Comparison of ENCODE assay signal across 22 mouse cellular contexts in genomic region chr7:142388740-142389139, GRCm38 (mm10). TPM values are rescaled to one million over a fixed set of nuclear protein-coding genes. Genes with fewer than 3 reads are reported as not detected.
A peak's percentile ranks its signal among the peaks of the same experiment; 100 is the strongest.
DNase-seq lines count a peak whose midpoint lies in the region; ATAC-seq and TF ChIP-seq lines count a peak whose summit lies in the region.
"Had no signal": no experiment of that assay in that cellular context is flagged by ENCODE, and none has a peak within 500 bp of the region (broad histone marks: within the 10 kb centered on the region; RNA-seq: fewer than 3 reads in every experiment).

No protein-coding gene starts in this region.

- no peak overlapping the region for H3K9ac ChIP-seq in hindbrain, postnatal 0 days (replicated peaks; ENCODE audit: low read length)
- no peak overlapping the region for H3K9ac ChIP-seq in liver, embryonic 16.5 days (ENCODE audit: low read depth, low read length)
- H3K9ac ChIP-seq: forebrain, embryonic 15.5 days; heart, embryonic 12.5 days had no signal

- H3K4me2 ChIP-seq in hindbrain, postnatal 0 days (ENCODE audit: low read depth, low read length), result no peak overlapping the region
- H3K4me2 ChIP-seq in liver, embryonic 16.5 days (ENCODE audit: low read depth, low read length), result no peak overlapping the region

- H3K4me3 ChIP-seq in hindbrain, embryonic 10.5 days, result no peak overlapping the region
- no peak overlapping the region for H3K4me3 ChIP-seq in hindbrain, postnatal 0 days (ENCODE audit: low read length)
- H3K4me3 ChIP-seq in embryonic facial prominence, embryonic 10.5 days, result no peak overlapping the region
- no peak overlapping the region for H3K4me3 ChIP-seq in liver, embryonic 16.5 days (ENCODE audit: low read depth, low read length)

- no peak for TF ChIP-seq CTCF in hindbrain, postnatal 0 days (IDR thresholded peaks at IDR 0.05; ENCODE audit: low read depth)

- WGBS in hindbrain, embryonic 10.5 days, result 91% methylated on average over 2 of the region's 2 CpGs
- 98% methylated on average over 2 of the region's 2 CpGs for WGBS in hindbrain, postnatal 0 days
- 93% methylated on average over 2 of the region's 2 CpGs for WGBS in embryonic facial prominence, embryonic 10.5 days
- 89% methylated on average over 2 of the region's 2 CpGs for WGBS in liver, embryonic 16.5 days (ENCODE audit: insufficient replicate concordance)

- no peaks in the 10 kb centered on the region for H3K9me3 ChIP-seq in hindbrain, embryonic 10.5 days
- no peaks in the 10 kb centered on the region for H3K9me3 ChIP-seq in hindbrain, postnatal 0 days (ENCODE audit: low read length)
- no peaks in the 10 kb centered on the region for H3K9me3 ChIP-seq in embryonic facial prominence, embryonic 10.5 days
- H3K9me3 ChIP-seq in liver, embryonic 16.5 days (replicated peaks; ENCODE audit: control insufficient read depth, low read length), result no peaks in the 10 kb centered on the region
- H3K9me3 ChIP-seq: forebrain, embryonic 15.5 days; heart, embryonic 12.5 days had no signal

- H3K27ac ChIP-seq in hindbrain, embryonic 10.5 days, result peak overlapping the region; percentile 92; the same call in 1 of the 2 replicates
- no peak overlapping the region for H3K27ac ChIP-seq in hindbrain, postnatal 0 days
- peak overlapping the region; percentile 88; the same call in 1 of the 2 replicates for H3K27ac ChIP-seq in embryonic facial prominence, embryonic 10.5 days (replicated peaks)
- H3K27ac ChIP-seq in liver, embryonic 16.5 days (ENCODE audit: low read length), result peak overlapping the region; percentile 71; the same call in 1 of the 2 replicates

- no peak for ATAC-seq in hindbrain, postnatal 0 days
- no peak for ATAC-seq in liver, embryonic 16.5 days (ENCODE audit: low read depth)

- H3K36me3 ChIP-seq in hindbrain, embryonic 10.5 days, result peaks cover 19% of the 10 kb centered on the region
- peaks cover 14% of the 10 kb centered on the region for H3K36me3 ChIP-seq in hindbrain, postnatal 0 days (ENCODE audit: insufficient read depth, low read length)
- peaks cover 23% of the 10 kb centered on the region for H3K36me3 ChIP-seq in embryonic facial prominence, embryonic 10.5 days (replicated peaks)
- peaks cover 18% of the 10 kb centered on the region for H3K36me3 ChIP-seq in liver, embryonic 16.5 days (ENCODE audit: control insufficient read depth, insufficient read depth)

- peaks cover 31% of the 10 kb centered on the region for H3K4me1 ChIP-seq in hindbrain, embryonic 10.5 days (replicated peaks)
- H3K4me1 ChIP-seq in hindbrain, postnatal 0 days (ENCODE audit: insufficient read depth, low read length), result peaks cover 16% of the 10 kb centered on the region
- H3K4me1 ChIP-seq in embryonic facial prominence, embryonic 10.5 days, result peaks cover 31% of the 10 kb centered on the region
- H3K4me1 ChIP-seq in liver, embryonic 16.5 days (ENCODE audit: control insufficient read depth, low read depth, low read length), result peaks cover 61% of the 10 kb centered on the region

- peak; percentile 39 for DNase-seq in cerebellum, adult 9-11 months
- DNase-seq in cerebellum, postnatal 25 days, result no peak
- no peak for DNase-seq in hindbrain, embryonic 10.5 days (ENCODE audit: low spot score)
- DNase-seq in hindbrain, postnatal 0 days (ENCODE audit: low spot score), result no peak
- DNase-seq in embryonic facial prominence, embryonic 10.5 days (ENCODE audit: low spot score), result no peak
- DNase-seq in kidney, postnatal 4 days, result no peak
- no peak for DNase-seq in frontal cortex, postnatal 25 days (ENCODE audit: low spot score in 2 of 2)
- DNase-seq: cerebellum, adult 11 months; kidney, adult 11 months; lung, adult 2 months; spleen, adult 18-20 months; thymus, postnatal 36 days had no signal

- H3K27me3 ChIP-seq in hindbrain, embryonic 10.5 days (ENCODE audit: insufficient read depth, poor library complexity, severe bottlenecking), result 0 out of 2 replicates have a peak, but pooled peaks cover 6% of the 10 kb centered on the region
- no peaks in the 10 kb centered on the region for H3K27me3 ChIP-seq in hindbrain, postnatal 0 days (ENCODE audit: insufficient read depth, low read length)
- H3K27me3 ChIP-seq in embryonic facial prominence, embryonic 10.5 days (replicated peaks; ENCODE audit: low read depth, poor library complexity, severe bottlenecking), result no peaks in the 10 kb centered on the region
- no peaks in the 10 kb centered on the region for H3K27me3 ChIP-seq in liver, embryonic 16.5 days (ENCODE audit: control insufficient read depth, insufficient read depth, low read depth, low read length)
- H3K27me3 ChIP-seq: forebrain, embryonic 15.5 days; heart, embryonic 12.5 days had no signal

RNA-seq across cellular contexts. Expression of gene Ctsd, which starts 0.9 kb away (rescaled TPM):
- polyA plus RNA-seq in hindbrain, embryonic 10.5 days (2016; fragmentation: Nextera tagmentation; extraction: Ambion mirVana), result 159 and 198 TPM in 2 replicates
- total RNA-seq in hindbrain, postnatal 0 days (2014; rRNA removed), result 638 and 755 TPM in 2 replicates
- 400 and 402 TPM in 2 replicates for polyA plus RNA-seq in hindbrain, postnatal 0 days (2015; fragmentation: Nextera tagmentation; extraction: Ambion mirVana)
- polyA plus RNA-seq in embryonic facial prominence, embryonic 10.5 days (2016; fragmentation: Nextera tagmentation; extraction: Ambion mirVana), result 151 and 158 TPM in 2 replicates
- polyA plus RNA-seq in liver, embryonic 16.5 days (2015; fragmentation: Nextera tagmentation; extraction: Ambion mirVana), result 408 and 415 TPM in 2 replicates

RNA-seq across cellular contexts. Expression of gene Gm49369, which starts 6.3 kb away (rescaled TPM):
- polyA plus RNA-seq in hindbrain, embryonic 10.5 days (2016; fragmentation: Nextera tagmentation; extraction: Ambion mirVana), result 1.5 TPM in 1 of 2 replicates, not detected in the other
- 1.0 TPM in 1 of 2 replicates, not detected in the other for total RNA-seq in hindbrain, postnatal 0 days (2014; rRNA removed)
- polyA plus RNA-seq in hindbrain, postnatal 0 days (2015; fragmentation: Nextera tagmentation; extraction: Ambion mirVana), result 2.1 and 2.9 TPM in 2 replicates
- not detected in 2 replicates for polyA plus RNA-seq in embryonic facial prominence, embryonic 10.5 days (2016; fragmentation: Nextera tagmentation; extraction: Ambion mirVana)
- polyA plus RNA-seq in liver, embryonic 16.5 days (2015; fragmentation: Nextera tagmentation; extraction: Ambion mirVana), result 1.4 and 1.8 TPM in 2 replicates
- polyA plus RNA-seq: activated CD4-positive, CD25-positive, alpha-beta regulatory T cell, adult 4 months; heart, embryonic 12.5 days; hindbrain, embryonic 14.5 days; stomach, embryonic 16.5 days had no signal

RNA-seq across cellular contexts. Expression of gene Ifitm10, which starts 15.2 kb away (rescaled TPM):
- 0.63 and 1.1 TPM in 2 replicates for polyA plus RNA-seq in hindbrain, embryonic 10.5 days (2016; fragmentation: Nextera tagmentation; extraction: Ambion mirVana)
- 22.7 and 25.4 TPM in 2 replicates for total RNA-seq in hindbrain, postnatal 0 days (2014; rRNA removed)
- polyA plus RNA-seq in hindbrain, postnatal 0 days (2015; fragmentation: Nextera tagmentation; extraction: Ambion mirVana), result 17.2 and 19.9 TPM in 2 replicates
- polyA plus RNA-seq in embryonic facial prominence, embryonic 10.5 days (2016; fragmentation: Nextera tagmentation; extraction: Ambion mirVana), result 2.2 and 3.0 TPM in 2 replicates
- 1.6 and 2.0 TPM in 2 replicates for polyA plus RNA-seq in liver, embryonic 16.5 days (2015; fragmentation: Nextera tagmentation; extraction: Ambion mirVana)

RNA-seq across cellular contexts. Expression of gene Syt8, which starts 45.9 kb away (rescaled TPM):
- polyA plus RNA-seq in hindbrain, embryonic 10.5 days (2016; fragmentation: Nextera tagmentation; extraction: Ambion mirVana), result not detected in 2 replicates
- not detected in 2 replicates for total RNA-seq in hindbrain, postnatal 0 days (2014; rRNA removed)
- 0.15 TPM in 1 of 2 replicates, not detected in the other for polyA plus RNA-seq in hindbrain, postnatal 0 days (2015; fragmentation: Nextera tagmentation; extraction: Ambion mirVana)
- polyA plus RNA-seq in embryonic facial prominence, embryonic 10.5 days (2016; fragmentation: Nextera tagmentation; extraction: Ambion mirVana), result not detected in 2 replicates
- polyA plus RNA-seq in liver, embryonic 16.5 days (2015; fragmentation: Nextera tagmentation; extraction: Ambion mirVana), result 0.14 TPM in 1 of 2 replicates, not detected in the other
- total RNA-seq: adrenal gland, postnatal 4 days; gastrocnemius, adult 18-20 months; layer of hippocampus, postnatal 14 days; left cerebral cortex, postnatal 36 days had no signal
- polyA plus RNA-seq: activated CD4-positive, CD25-positive, alpha-beta regulatory T cell, adult 4 months; forebrain, embryonic 15.5 days; hindbrain, embryonic 14.5 days had no signal

RNA-seq across cellular contexts. Expression of gene Tnni2, which starts 52.9 kb away (rescaled TPM):
- 1.2 and 1.3 TPM in 2 replicates for polyA plus RNA-seq in hindbrain, embryonic 10.5 days (2016; fragmentation: Nextera tagmentation; extraction: Ambion mirVana)
- 1.3 and 8.5 TPM in 2 replicates for total RNA-seq in hindbrain, postnatal 0 days (2014; rRNA removed)
- polyA plus RNA-seq in hindbrain, postnatal 0 days (2015; fragmentation: Nextera tagmentation; extraction: Ambion mirVana), result 0.63 TPM in 2 replicates
- polyA plus RNA-seq in embryonic facial prominence, embryonic 10.5 days (2016; fragmentation: Nextera tagmentation; extraction: Ambion mirVana), result 1.7 and 2.5 TPM in 2 replicates
- polyA plus RNA-seq in liver, embryonic 16.5 days (2015; fragmentation: Nextera tagmentation; extraction: Ambion mirVana), result 17.8 and 41.4 TPM in 2 replicates
- polyA plus RNA-seq: activated CD4-positive, CD25-positive, alpha-beta regulatory T cell, adult 4 months had no signal
